ENCODE assay signal across 8 mouse cellular contexts in genomic region chr2:58282259-58282910, GRCm38 (mm10).
A peak's percentile ranks its signal among the peaks of the same experiment; 100 is the strongest.
DNase-seq lines count a peak whose midpoint lies in the region; ATAC-seq and TF ChIP-seq lines count a peak whose summit lies in the region.

No protein-coding gene starts in this region.

- no peak for TF ChIP-seq POLR2A in bone marrow macrophage, adult 2 months (IDR thresholded peaks at IDR 0.05; ENCODE audit: borderline replicate concordance, low read depth, low read length)

- no peak overlapping the region for H3K4me3 ChIP-seq in midbrain, embryonic 11.5 days (ENCODE audit: low read depth, low read length)
- H3K4me3 ChIP-seq in midbrain, embryonic 15.5 days: no peak overlapping the region
- no peak overlapping the region for H3K4me3 ChIP-seq in bone marrow macrophage, adult 2 months (ENCODE audit: insufficient read depth, low read length)
- no peak overlapping the region for H3K4me3 ChIP-seq in hindbrain, embryonic 12.5 days

- no peaks in the 10 kb centered on the region for H3K27me3 ChIP-seq in midbrain, embryonic 11.5 days (ENCODE audit: control insufficient read depth, insufficient read depth, low read length)
- H3K27me3 ChIP-seq in midbrain, embryonic 15.5 days (replicated peaks): no peaks in the 10 kb centered on the region
- H3K27me3 ChIP-seq in hindbrain, embryonic 12.5 days: no peaks in the 10 kb centered on the region

- peak; percentile 79 for ATAC-seq in midbrain, embryonic 11.5 days (ENCODE audit: low FRiP score)
- ATAC-seq in midbrain, embryonic 15.5 days (replicated peaks): no peak
- ATAC-seq in hindbrain, embryonic 12.5 days (ENCODE audit: low FRiP score): peak; percentile 68; the same call in 1 of the 2 replicates

- no peak overlapping the region for H3K27ac ChIP-seq in midbrain, embryonic 11.5 days (ENCODE audit: low read depth, low read length)
- no peak overlapping the region for H3K27ac ChIP-seq in midbrain, embryonic 15.5 days
- H3K27ac ChIP-seq in bone marrow macrophage, adult 2 months (ENCODE audit: insufficient read depth, low read depth, low read length): no peak overlapping the region
- no peak overlapping the region for H3K27ac ChIP-seq in hindbrain, embryonic 12.5 days

- WGBS in midbrain, embryonic 11.5 days: 61% methylated on average over 8 of the region's 8 CpGs
- WGBS in midbrain, embryonic 15.5 days: 62% methylated on average over 8 of the region's 8 CpGs
- WGBS in hindbrain, embryonic 12.5 days: 53% methylated on average over 8 of the region's 8 CpGs

- no peak overlapping the region for H3K4me2 ChIP-seq in midbrain, embryonic 11.5 days
- H3K4me2 ChIP-seq in midbrain, embryonic 15.5 days: no peak overlapping the region
- H3K4me2 ChIP-seq in hindbrain, embryonic 12.5 days (replicated peaks): no peak overlapping the region

- peak; percentile 35 for TF ChIP-seq CTCF in bone marrow macrophage, adult 2 months (IDR thresholded peaks at IDR 0.05; ENCODE audit: low read depth, low read length)

- no peaks in the 10 kb centered on the region for H3K4me1 ChIP-seq in midbrain, embryonic 11.5 days (ENCODE audit: control insufficient read depth, insufficient read depth, low read length)
- H3K4me1 ChIP-seq in midbrain, embryonic 15.5 days: no peaks in the 10 kb centered on the region
- H3K4me1 ChIP-seq in bone marrow macrophage, adult 2 months (ENCODE audit: control insufficient read depth, insufficient read depth, low read length): peaks cover 3% of the 10 kb centered on the region; the same call in 1 of the 2 replicates
- H3K4me1 ChIP-seq in hindbrain, embryonic 12.5 days: no peaks in the 10 kb centered on the region

- H3K36me3 ChIP-seq in midbrain, embryonic 11.5 days (ENCODE audit: control insufficient read depth, insufficient read depth, low read length): no peaks in the 10 kb centered on the region
- H3K36me3 ChIP-seq in midbrain, embryonic 15.5 days (replicated peaks): no peaks in the 10 kb centered on the region
- no peaks in the 10 kb centered on the region for H3K36me3 ChIP-seq in hindbrain, embryonic 12.5 days

- H3K9me3 ChIP-seq in midbrain, embryonic 11.5 days (ENCODE audit: control insufficient read depth, low read length): no peaks in the 10 kb centered on the region
- H3K9me3 ChIP-seq in midbrain, embryonic 15.5 days: no peaks in the 10 kb centered on the region
- no peaks in the 10 kb centered on the region for H3K9me3 ChIP-seq in hindbrain, embryonic 12.5 days (replicated peaks)

- intact Hi-C loops in left cerebral cortex, postnatal 36 days (cut with DNase I): no loop called here

- no peak overlapping the region for H3K9ac ChIP-seq in midbrain, embryonic 11.5 days (ENCODE audit: low read length)
- H3K9ac ChIP-seq in midbrain, embryonic 15.5 days: no peak overlapping the region
- no peak overlapping the region for H3K9ac ChIP-seq in hindbrain, embryonic 12.5 days

- peak; percentile 93 for DNase-seq in midbrain, embryonic 11.5 days (ENCODE audit: low spot score, missing footprints)
- peak; percentile 15 for DNase-seq in fibroblast of lung, adult 2 months (ENCODE audit: low read depth)
- peak; percentile 23 to 24 for DNase-seq in left cerebral cortex, postnatal 36 days (ENCODE audit: low spot score in 2 of 2)
- DNase-seq in monocyte, adult 2 months (ENCODE audit: low read depth in 1 of 2, low spot score in 2 of 2): peak; percentile 23 to 47
- DNase-seq in testis, postnatal 10 days (ENCODE audit: low spot score): peak; percentile 80

Comparison
In these comparisons a context has a peak if more than half of its experiments do, and no peak if none do; other contexts are left out.
1. DNase-seq: peak in every context shown above with its lines; median percentile 93 in midbrain, embryonic 11.5 days; 80 in testis, postnatal 10 days; 35 in monocyte, adult 2 months; 24 in left cerebral cortex, postnatal 36 days; 15 in fibroblast of lung, adult 2 months.